Mouse (Mus musculus) regulatory T cell (primary cell): Measurements from ENCODE around the gene Ccl27a.

Source experiments
- in situ Hi-C: fragments of 300-600 bp; cut with MboI, MseI; formaldehyde crosslinking; loops from one replicate; pipeline ENCODE4 v1.15.1; 2025; ENCODE audit warnings: high pct_unique_total_duplicates

Gene Ccl27a

GRCm38 (mm10) chr4:41756440-41756839 is 17.6 kb downstream of the Ccl27a start:
- in situ Hi-C loops, result loop anchor here (25.0 kb wide), 1 partner anchor 156 kb away; the partner anchor contains the start of gene Gm21541

GRCm38 (mm10) chr4:41755338-41756305 is 18.4 kb downstream of the Ccl27a start, which contains the start of gene Sigmar1:
Gene Sigmar1, minus strand, starts transcription at chr4:41756157.
- in situ Hi-C loops, result loop anchor here (25.0 kb wide), 1 partner anchor 157 kb away; the partner anchor contains the start of gene Gm21541

- in situ Hi-C loops, result loop anchor here (25.0 kb wide), 1 partner anchor 157 kb away; the partner anchor contains the start of gene Gm21541
Measured at GRCm38 (mm10) chr4:41754797-41755337, 19.2 kb downstream of the Ccl27a start, which contains the start of gene Galt. Gene Galt, plus strand, starts transcription at chr4:41755228.

GRCm38 (mm10) chr4:41745021-41745420 is 29.0 kb downstream of the Ccl27a start:
- in situ Hi-C loops, result loop anchor here (10.0 to 25.0 kb wide), 2 partner anchors 1040 to 1483 kb away; partner anchors contain the start of genes Aptx, Smim27 and Topors

GRCm38 (mm10) chr4:41744131-41744530 is 29.9 kb downstream of the Ccl27a start:
- in situ Hi-C loops, result loop anchor here (10.0 to 25.0 kb wide), 2 partner anchors 1039 to 1482 kb away; partner anchors contain the start of genes Aptx, Smim27 and Topors

GRCm38 (mm10) chr4:41741158-41741560 is 32.9 kb downstream of the Ccl27a start:
- in situ Hi-C loops, result loop anchor here (10.0 to 25.0 kb wide), 2 partner anchors 1036 to 1479 kb away; partner anchors contain the start of genes Aptx, Smim27 and Topors

GRCm38 (mm10) chr4:41740380-41741157 is 33.5 kb downstream of the Ccl27a start:
- in situ Hi-C loops, result loop anchor here (10.0 to 25.0 kb wide), 2 partner anchors 1036 to 1478 kb away; partner anchors contain the start of genes Aptx, Smim27 and Topors

- in situ Hi-C loops, result loop anchor here (25.0 kb wide), 1 partner anchor 1477 kb away; the partner anchor contains the start of genes Smim27 and Topors
Measured at GRCm38 (mm10) chr4:41739260-41739659, 34.8 kb downstream of the Ccl27a start.

GRCm38 (mm10) chr4:41738256-41738603 is 35.8 kb downstream of the Ccl27a start:
- in situ Hi-C loops, result loop anchor here (25.0 kb wide), 1 partner anchor 1476 kb away; the partner anchor contains the start of genes Smim27 and Topors

- in situ Hi-C loops, result loop anchor here (25.0 kb wide), 1 partner anchor 1475 kb away; the partner anchor contains the start of genes Smim27 and Topors
Measured at GRCm38 (mm10) chr4:41737602-41738255, 36.3 kb downstream of the Ccl27a start.

GRCm38 (mm10) chr4:41731052-41731765 is 42.8 kb downstream of the Ccl27a start, which contains the start of gene Arid3c:
Gene Arid3c, minus strand, starts transcription at chr4:41731142.
- in situ Hi-C loops, result loop anchor here (25.0 kb wide), 1 partner anchor 1469 kb away; the partner anchor contains the start of genes Smim27 and Topors

- in situ Hi-C loops, result loop anchor here (25.0 kb wide), 1 partner anchor 1465 kb away; the partner anchor contains the start of genes Smim27 and Topors
Measured at GRCm38 (mm10) chr4:41726826-41727621, 47.0 kb downstream of the Ccl27a start.

GRCm38 (mm10) chr4:41722918-41723351 is 51.1 kb downstream of the Ccl27a start, which contains the start of gene Dctn3:
Gene Dctn3, minus strand, starts transcription at chr4:41723170.
- in situ Hi-C loops, result loop anchor here (25.0 kb wide), 1 partner anchor 636 kb away; the partner anchor contains the start of gene Aqp3
